Mouse (Mus musculus) adrenal gland, adult 8-10 months (tissue): ENCODE measurements around the gene Psmd2. TPM values are rescaled to one million over a fixed set of nuclear protein-coding genes. Genes with fewer than 3 reads are reported as not detected.

Source experiments
- DNase-seq: peaks from one replicate; pipeline ENCODE4 v3.0.0; 2022
- total RNA-seq, 4 experiments: library from RNA; stranded (reverse); gene quantifications; 2 replicates each; pipeline ENCODE4 v1.2.4; 2022

The Psmd2 gene
- 100 to 1,000 TPM; 261 to 301 (median 279) TPM for total RNA-seq

- peak; percentile 95 for DNase-seq
Observed at GRCm38 (mm10) chr16:20651076-20651946, at the start of gene Psmd2. Gene Psmd2, plus strand, starts transcription at chr16:20651652.

- no peak for DNase-seq
Observed at GRCm38 (mm10) chr16:20604705-20605104, 46.7 kb upstream of the Psmd2 start.

- DNase-seq = peak; percentile 56
Observed at GRCm38 (mm10) chr16:20610501-20611356, 40.7 kb upstream of the Psmd2 start.

GRCm38 (mm10) chr16:20611357-20612227 lies 39.9 kb upstream of the Psmd2 start, which contains the start of the genes Eef1akmt4, Gm49333 and Alg3:
Gene Eef1akmt4, plus strand, starts transcription at chr16:20611593.
Gene Gm49333, plus strand, starts transcription at chr16:20611610.
Gene Alg3, minus strand, starts transcription at chr16:20611735.
- peak; percentile 85 for DNase-seq

- DNase-seq = no peak
Observed at GRCm38 (mm10) chr16:20619541-20620398, 31.7 kb upstream of the Psmd2 start.

- DNase-seq = peak; percentile 19
Observed at GRCm38 (mm10) chr16:20620399-20620735, 31.1 kb upstream of the Psmd2 start.

GRCm38 (mm10) chr16:20620751-20621190 lies 30.7 kb upstream of the Psmd2 start:
- no peak for DNase-seq

- peak; percentile 55 for DNase-seq
Observed at GRCm38 (mm10) chr16:20621191-20621990, 30.1 kb upstream of the Psmd2 start, which contains the start of gene Camk2n2. Gene Camk2n2, minus strand, starts transcription at chr16:20621287.

- peak; percentile 89 for DNase-seq
Observed at GRCm38 (mm10) chr16:20621991-20622685, 29.3 kb upstream of the Psmd2 start.

- DNase-seq = no peak
Observed at GRCm38 (mm10) chr16:20623211-20623610, 28.2 kb upstream of the Psmd2 start.

GRCm38 (mm10) chr16:20628871-20629391 lies 22.5 kb upstream of the Psmd2 start:
- no peak for DNase-seq

GRCm38 (mm10) chr16:20629731-20630634 lies 21.5 kb upstream of the Psmd2 start, which contains the start of gene Ece2:
Gene Ece2, plus strand, starts transcription at chr16:20629828.
- no peak for DNase-seq

GRCm38 (mm10) chr16:20637410-20637809 lies 14.0 kb upstream of the Psmd2 start:
- DNase-seq = no peak

- DNase-seq = no peak
Observed at GRCm38 (mm10) chr16:20638367-20638766, 13.1 kb upstream of the Psmd2 start.

GRCm38 (mm10) chr16:20642161-20642560 lies 9.3 kb upstream of the Psmd2 start:
- DNase-seq = peak; percentile 41

- DNase-seq = peak; percentile 42
Observed at GRCm38 (mm10) chr16:20643911-20644310, 7.5 kb upstream of the Psmd2 start.

- DNase-seq = no peak
Observed at GRCm38 (mm10) chr16:20651947-20652310, 477 bp downstream of the Psmd2 start.

- DNase-seq = no peak
Observed at GRCm38 (mm10) chr16:20653315-20653714, 1.9 kb downstream of the Psmd2 start.
